Mouse (Mus musculus) kidney, embryonic 16.5 days (tissue): Measurements from ENCODE around the gene Slc1a2. TPM values are rescaled to one million over a fixed set of nuclear protein-coding genes. Genes with fewer than 3 reads are reported as not detected.

ENCODE experiments used
- ATAC-seq: fragments of 200-750 bp; cut with Nextera tagmentation; 2 replicates; pipeline ENCODE4 v1.8.0; 2017; ENCODE audit warnings: moderate TSS enrichment; ENCODE audit not compliant: low FRiP score, low TSS enrichment
- H3K27ac ChIP-seq: fragments of 300-500 bp; sonication (generic); 2 replicates; pipeline ENCODE4 v1.5.1; 2014; ENCODE audit warnings: low read length
- H3K27me3 ChIP-seq: fragments of 300-500 bp; sonication (generic); 2 replicates; pipeline ENCODE4 v1.6.1; 2014; ENCODE audit warnings: low read length, control low read depth, mixed read lengths; ENCODE audit not compliant: insufficient read depth
- H3K36me3 ChIP-seq: fragments of 300-500 bp; sonication (generic); 2 replicates; pipeline ENCODE4 v1.6.1; 2014; ENCODE audit warnings: low read length, control low read depth, mixed read lengths; ENCODE audit not compliant: insufficient read depth
- H3K4me1 ChIP-seq: fragments of 300-500 bp; sonication (generic); 2 replicates; pipeline ENCODE4 v1.6.1; 2014; ENCODE audit warnings: low read length, control low read depth, mixed read lengths; ENCODE audit not compliant: insufficient read depth
- H3K4me2 ChIP-seq: fragments of 300-500 bp; sonication (generic); replicated peaks from 2 replicates; pipeline ENCODE4 v1.6.1; 2014; ENCODE audit warnings: low read depth, low read length
- H3K4me3 ChIP-seq: fragments of 300-500 bp; sonication (generic); 2 replicates; pipeline ENCODE4 v1.5.1; 2014; ENCODE audit warnings: mild to moderate bottlenecking, low read length
- H3K9ac ChIP-seq: fragments of 300-500 bp; sonication (generic); replicated peaks from 2 replicates; pipeline ENCODE4 v1.6.1; 2014; ENCODE audit warnings: low read length
- H3K9me3 ChIP-seq: fragments of 300-500 bp; sonication (generic); 2 replicates; pipeline ENCODE4 v1.6.1; 2016; ENCODE audit warnings: low read length, control low read depth
- WGBS: fragments of 180-500 bp; shearing (Covaris S2); extraction: QIAGEN DNeasy Blood & Tissue Kit; methylation state at CpG from one replicate; pipeline ENCODE4 v1.1.7; 2014; 5-methylcytosine and 5-hydroxymethylcytosine counted together
- polyA plus RNA-seq: library from polyadenylated mRNA; unstranded; fragments of >200 nt; fragmentation: Nextera tagmentation; extraction: Ambion mirVana; gene quantifications from 2 replicates; pipeline ENCODE4 v1.2.1, GENCODE M21; 2015

Slc1a2 gene
- polyA plus RNA-seq, 1 experiment from 2014 or later = 0.12 TPM

GRCm38 (mm10) chr2:102745259-102745906, 86.9 kb downstream of the Slc1a2 start:
- 24% methylated on average over 7 of the region's 7 CpGs for WGBS
- peak overlapping the region; percentile 86 for H3K27ac ChIP-seq
- no peaks in the 10 kb centered on the region for H3K4me1 ChIP-seq
- H3K4me3 ChIP-seq = 0 out of 2 replicates have a peak overlapping the region, but pooled peaks have one; percentile 7
- H3K4me2 ChIP-seq = peak overlapping the region; percentile 39
- peak; percentile 96 for ATAC-seq
- H3K27me3 ChIP-seq = no peaks in the 10 kb centered on the region
- no peaks in the 10 kb centered on the region for H3K9me3 ChIP-seq
- H3K36me3 ChIP-seq = no peaks in the 10 kb centered on the region
- no peak overlapping the region for H3K9ac ChIP-seq

- Histone ChIP-seq H3K27ac (no peak overlapping the region), H3K36me3 (no peaks in the 10 kb centered on the region), H3K9me3 (no peaks in the 10 kb centered on the region), H3K9ac (no peak overlapping the region), H3K27me3 (no peaks in the 10 kb centered on the region), H3K4me1 (no peaks in the 10 kb centered on the region), H3K4me2 (no peak overlapping the region), H3K4me3 (no peak overlapping the region)
- WGBS = 65% methylated on average over 3 of the region's 3 CpGs
- no peak for ATAC-seq
These were observed 89.3 kb downstream of the Slc1a2 start for GRCm38 (mm10) chr2:102747758-102748157.

GRCm38 (mm10) chr2:102749926-102750325, 91.5 kb downstream of the Slc1a2 start:
- Histone ChIP-seq H3K9me3 (no peaks in the 10 kb centered on the region), H3K27ac (no peak overlapping the region), H3K9ac (no peak overlapping the region), H3K4me3 (no peak overlapping the region), H3K36me3 (no peaks in the 10 kb centered on the region), H3K27me3 (no peaks in the 10 kb centered on the region), H3K4me2 (no peak overlapping the region), H3K4me1 (no peaks in the 10 kb centered on the region)
- no peak for ATAC-seq
- 51% methylated on average over 2 of the region's 2 CpGs for WGBS

- ATAC-seq = no peak
- no peaks in the 10 kb centered on the region for H3K4me1 ChIP-seq
- no peak overlapping the region for H3K27ac ChIP-seq
- WGBS = 44% methylated on average over 1 of the region's 1 CpGs
- no peaks in the 10 kb centered on the region for H3K36me3 ChIP-seq
- no peaks in the 10 kb centered on the region for H3K27me3 ChIP-seq
- H3K9me3 ChIP-seq = no peaks in the 10 kb centered on the region
- no peak overlapping the region for H3K4me2 ChIP-seq
- H3K4me3 ChIP-seq = no peak overlapping the region
- no peak overlapping the region for H3K9ac ChIP-seq
These were observed 93.4 kb downstream of the Slc1a2 start for GRCm38 (mm10) chr2:102751846-102752245.

GRCm38 (mm10) chr2:102757241-102757860, 98.9 kb downstream of the Slc1a2 start:
- Histone ChIP-seq H3K27ac (no peak overlapping the region), H3K9me3 (no peaks in the 10 kb centered on the region), H3K36me3 (no peaks in the 10 kb centered on the region), H3K27me3 (no peaks in the 10 kb centered on the region), H3K4me1 (no peaks in the 10 kb centered on the region), H3K4me2 (no peak overlapping the region), H3K9ac (no peak overlapping the region), H3K4me3 (no peak overlapping the region)
- 73% methylated on average over 5 of the region's 5 CpGs for WGBS
- ATAC-seq = no peak

GRCm38 (mm10) chr2:102759479-102759878, 101.0 kb downstream of the Slc1a2 start:
- no peak overlapping the region for H3K4me2 ChIP-seq
- no peak for ATAC-seq
- 97% methylated on average over 5 of the region's 5 CpGs for WGBS

GRCm38 (mm10) chr2:102760284-102761072, 102.0 kb downstream of the Slc1a2 start:
- Histone ChIP-seq H3K27me3 (no peaks in the 10 kb centered on the region), H3K9me3 (no peaks in the 10 kb centered on the region), H3K36me3 (no peaks in the 10 kb centered on the region), H3K4me1 (no peaks in the 10 kb centered on the region), H3K9ac (no peak overlapping the region), H3K4me2 (no peak overlapping the region), H3K27ac (no peak overlapping the region), H3K4me3 (no peak overlapping the region)
- no peak for ATAC-seq
- 71% methylated on average over 5 of the region's 5 CpGs for WGBS

More at GRCm38 (mm10) chr2:102759479-102759878, 101.0 kb downstream of the Slc1a2 start:
- Histone ChIP-seq H3K36me3 (no peaks in the 10 kb centered on the region), H3K9me3 (no peaks in the 10 kb centered on the region), H3K4me1 (no peaks in the 10 kb centered on the region), H3K4me3 (no peak overlapping the region), H3K27ac (no peak overlapping the region), H3K9ac (no peak overlapping the region), H3K27me3 (no peaks in the 10 kb centered on the region)

- no peak overlapping the region for H3K4me3 ChIP-seq
- H3K27ac ChIP-seq = no peak overlapping the region
- H3K9me3 ChIP-seq = no peaks in the 10 kb centered on the region
- ATAC-seq = no peak
- H3K36me3 ChIP-seq = no peaks in the 10 kb centered on the region
- H3K9ac ChIP-seq = no peak overlapping the region
- WGBS = 66% methylated on average over 3 of the region's 3 CpGs
- no peak overlapping the region for H3K4me2 ChIP-seq
- H3K27me3 ChIP-seq = no peaks in the 10 kb centered on the region
- H3K4me1 ChIP-seq = no peaks in the 10 kb centered on the region
These were observed 104.7 kb downstream of the Slc1a2 start for GRCm38 (mm10) chr2:102763176-102763575.

GRCm38 (mm10) chr2:102763991-102764390, 105.5 kb downstream of the Slc1a2 start:
- Histone ChIP-seq H3K4me3 (no peak overlapping the region), H3K4me2 (no peak overlapping the region), H3K27ac (no peak overlapping the region), H3K27me3 (no peaks in the 10 kb centered on the region), H3K9me3 (no peaks in the 10 kb centered on the region), H3K9ac (no peak overlapping the region), H3K36me3 (no peaks in the 10 kb centered on the region), H3K4me1 (no peaks in the 10 kb centered on the region)
- WGBS = 90% methylated on average over 2 of the region's 2 CpGs
- no peak for ATAC-seq
